Mouse (Mus musculus) ES-E14 (cell line): Measurements from ENCODE around the gene Frs3.

ENCODE experiments used
- HCFC1 ChIP-seq: IDR thresholded peaks from 2 replicates; pipeline ENCODE4 v1.6.1; 2012; ENCODE audit warnings: low read length, inconsistent platforms, borderline replicate concordance; ENCODE audit not compliant: insufficient read depth
- MAFK ChIP-seq: IDR thresholded peaks from 2 replicates; pipeline ENCODE4 v1.6.1; 2014; ENCODE audit warnings: mild to moderate bottlenecking, low read depth, low read length, inconsistent platforms; ENCODE audit not compliant: insufficient read depth
- ZC3H11A ChIP-seq: IDR thresholded peaks from 2 replicates; pipeline ENCODE4 v1.6.1; 2012; ENCODE audit warnings: low read depth, mild to moderate bottlenecking, inconsistent platforms, low read length, borderline replicate concordance
- ZNF384 ChIP-seq: IDR thresholded peaks from 2 replicates; pipeline ENCODE4 v1.6.1; 2012; ENCODE audit warnings: low read depth, low read length, inconsistent platforms

- TF ChIP-seq ZC3H11A (no peak), MAFK (no peak), ZNF384 (no peak), HCFC1 (no peak)
These were observed 13.9 kb downstream of the Frs3 start for GRCm38 (mm10) chr17:47702548-47703345.
